Mouse (Mus musculus) ES-E14 (cell line): ENCODE data around the gene Defb45. TPM values are rescaled to one million over a fixed set of nuclear protein-coding genes. Genes with fewer than 3 reads are reported as not detected.
A peak's percentile ranks its signal among the peaks of the same experiment; 100 is the strongest.

Experiments
- DNase-seq: peaks from one replicate; pipeline ENCODE4 v3.0.0-alpha.2; 2013; ENCODE audit warnings: low read depth, low spot score
- H3K27ac ChIP-seq: 2 replicates; pipeline ENCODE4 v1.5.1; 2012; ENCODE audit warnings: low read depth, mild to moderate bottlenecking, low read length, moderate library complexity, mixed read lengths; ENCODE audit not compliant: poor library complexity, insufficient read depth, severe bottlenecking
- H3K36me3 ChIP-seq: 2 replicates; pipeline ENCODE4 v1.6.1; 2012; ENCODE audit warnings: mild to moderate bottlenecking, low read length, moderate library complexity, mixed read lengths; ENCODE audit not compliant: control insufficient read depth, poor library complexity, insufficient read depth, severe bottlenecking
- H3K4me1 ChIP-seq, 2 experiments: fragments of 150-350 bp in 1 of 2; sonication (generic) in 1 of 2; 2 replicates each; pipeline ENCODE4 v1.6.1; 2012; ENCODE audit warnings: low read length in 2 of 2, mild to moderate bottlenecking in 1 of 2, mixed read lengths in 1 of 2; ENCODE audit not compliant: control insufficient read depth in 2 of 2, insufficient read depth in 2 of 2, poor library complexity in 1 of 2
- H3K4me3 ChIP-seq, 2 experiments: fragments of 150-350 bp in 1 of 2; sonication (generic) in 1 of 2; 2 replicates each; pipeline ENCODE4 v1.5.1; 2012; ENCODE audit warnings: low read length in 2 of 2, low read depth in 1 of 2, mild to moderate bottlenecking in 1 of 2, mixed read lengths in 1 of 2; ENCODE audit not compliant: insufficient read depth in 1 of 2, poor library complexity in 1 of 2, severe bottlenecking in 1 of 2
- H3K9ac ChIP-seq: 2 replicates; pipeline ENCODE4 v1.6.1; 2012; ENCODE audit warnings: low read depth, mild to moderate bottlenecking, low read length, mixed read lengths; ENCODE audit not compliant: poor library complexity, insufficient read depth, severe bottlenecking
- H3K9me3 ChIP-seq: fragments of 150-350 bp; sonication (generic); 2 replicates; pipeline ENCODE4 v1.6.1; 2012; ENCODE audit warnings: low read depth, mild to moderate bottlenecking, low read length; ENCODE audit not compliant: control insufficient read depth, insufficient read depth
- CHD2 ChIP-seq: IDR thresholded peaks from 2 replicates; pipeline ENCODE4 v1.6.1; 2014; ENCODE audit warnings: mild to moderate bottlenecking, low read depth, low read length, inconsistent platforms
- HCFC1 ChIP-seq: IDR thresholded peaks from 2 replicates; pipeline ENCODE4 v1.6.1; 2012; ENCODE audit warnings: low read length, inconsistent platforms, borderline replicate concordance; ENCODE audit not compliant: insufficient read depth
- MAFK ChIP-seq: IDR thresholded peaks from 2 replicates; pipeline ENCODE4 v1.6.1; 2014; ENCODE audit warnings: mild to moderate bottlenecking, low read depth, low read length, inconsistent platforms; ENCODE audit not compliant: insufficient read depth
- ZC3H11A ChIP-seq: IDR thresholded peaks from 2 replicates; pipeline ENCODE4 v1.6.1; 2012; ENCODE audit warnings: low read depth, mild to moderate bottlenecking, inconsistent platforms, low read length, borderline replicate concordance
- ZNF384 ChIP-seq: IDR thresholded peaks from 2 replicates; pipeline ENCODE4 v1.6.1; 2012; ENCODE audit warnings: low read depth, low read length, inconsistent platforms
- in situ Hi-C, 2 experiments: fragments of 600-800 bp; cut with MboI; formaldehyde crosslinking; loops; one replicate each; pipeline ENCODE4 v1.15.1; 2025; ENCODE audit warnings: low sequenced_read_pairs in 2 of 2, inconsistent platforms in 1 of 2; ENCODE audit not compliant: unreplicated experiment in 2 of 2
- total RNA-seq: library from RNA; depleted of rRNA; stranded (reverse); fragments of 300-350 nt; gene quantifications from 2 replicates; pipeline ENCODE4 v1.2.3, GENCODE M21; 2012

The Defb45 gene
- total RNA-seq, 1 experiment = not detected

- H3K27ac ChIP-seq = no peak within 1 kb of the TSS
- no peak for DNase-seq
- no peaks in the 10 kb centered on the region for H3K9me3 ChIP-seq
- H3K4me3 ChIP-seq = no peak within 1 kb of the TSS
- in situ Hi-C loops = no loop called here
- H3K9ac ChIP-seq = no peak within 1 kb of the TSS
- H3K36me3 ChIP-seq = no peaks in the 10 kb centered on the region
- no peak for TF ChIP-seq ZNF384
- no peak for TF ChIP-seq MAFK
- no peak for TF ChIP-seq CHD2
- H3K4me1 ChIP-seq = 0 out of 4 replicates have a peak, but pooled peaks cover 0 to 3% of the 10 kb centered on the region in 2 experiments
Observed at GRCm38 (mm10) chr2:152622953-152623352, 23.8 kb upstream of the Defb45 start, which contains the start of gene Defb25. Gene Defb25, minus strand, starts transcription at chr2:152623053.

GRCm38 (mm10) chr2:152622151-152622550 is 23.0 kb upstream of the Defb45 start:
- no peak for TF ChIP-seq MAFK
- no peak for TF ChIP-seq CHD2
- TF ChIP-seq HCFC1 = no peak
- TF ChIP-seq ZC3H11A = no peak
- TF ChIP-seq ZNF384 = no peak
- H3K36me3 ChIP-seq = no peaks in the 10 kb centered on the region
- H3K9me3 ChIP-seq = no peaks in the 10 kb centered on the region
- H3K4me3 ChIP-seq = no peak overlapping the region
- 0 out of 4 replicates have a peak, but pooled peaks cover 0 to 3% of the 10 kb centered on the region in 2 experiments for H3K4me1 ChIP-seq
- DNase-seq = no peak
- no peak overlapping the region for H3K9ac ChIP-seq
- H3K27ac ChIP-seq = no peak overlapping the region
- in situ Hi-C loops = no loop called here

GRCm38 (mm10) chr2:152620367-152621134 is 21.4 kb upstream of the Defb45 start:
- Histone ChIP-seq H3K9me3 (no peaks in the 10 kb centered on the region), H3K27ac (no peak overlapping the region), H3K9ac (no peak overlapping the region), H3K4me3 (no peak overlapping the region), H3K4me1 (no peaks in the 10 kb centered on the region), H3K36me3 (no peaks in the 10 kb centered on the region)
- TF ChIP-seq HCFC1 (no peak), MAFK (no peak), CHD2 (no peak), ZC3H11A (no peak), ZNF384 (no peak)
- no peak for DNase-seq
- in situ Hi-C loops = no loop called here

GRCm38 (mm10) chr2:152617374-152617773 is 18.2 kb upstream of the Defb45 start:
- no peak overlapping the region for H3K27ac ChIP-seq
- H3K4me1 ChIP-seq = peaks cover 0 to 3% of the 10 kb centered on the region in 2 experiments; a peak in 1 of 4 replicates
- H3K4me3 ChIP-seq = no peak overlapping the region
- H3K9ac ChIP-seq = no peak overlapping the region
- DNase-seq = peak; percentile 51
- in situ Hi-C loops = no loop called here
- H3K36me3 ChIP-seq = no peaks in the 10 kb centered on the region
- TF ChIP-seq CHD2 = no peak
- no peaks in the 10 kb centered on the region for H3K9me3 ChIP-seq

GRCm38 (mm10) chr2:152616470-152616869 is 17.3 kb upstream of the Defb45 start:
- Histone ChIP-seq H3K4me1 (peaks cover 0 to 7% of the 10 kb centered on the region in 2 experiments; a peak in 1 of 4 replicates), H3K27ac (no peak overlapping the region), H3K36me3 (no peaks in the 10 kb centered on the region), H3K9ac (no peak overlapping the region), H3K4me3 (no peak overlapping the region), H3K9me3 (no peaks in the 10 kb centered on the region)
- in situ Hi-C loops = no loop called here
- DNase-seq = no peak
- no peak for TF ChIP-seq ZC3H11A
- no peak for TF ChIP-seq ZNF384
- no peak for TF ChIP-seq CHD2
- TF ChIP-seq HCFC1 = no peak
- no peak for TF ChIP-seq MAFK
